Comparison of ENCODE assay signal across 8 mouse cellular contexts in genomic region chr16:92697227-92697736, GRCm38 (mm10).
DNase-seq lines count a peak whose midpoint lies in the region; ATAC-seq and TF ChIP-seq lines count a peak whose summit lies in the region.

No protein-coding gene starts in this region.

- H3K4me3 ChIP-seq in E14TG2a.4 (replicated peaks; ENCODE audit: low read length) (peak overlapping the region; percentile 88), macrophage (ENCODE audit: inconsistent target) (peak overlapping the region; percentile 42)
- peak overlapping the region; percentile 81 for H3K4me3 ChIP-seq in erythroblast, embryonic 14.5 days (replicated peaks)
- H3K4me3 ChIP-seq in heart, embryonic 15.5 days = peak overlapping the region; percentile 62

- TF ChIP-seq CTCF in E14TG2a.4 (conservative IDR thresholded peaks at IDR 0.05; ENCODE audit: low read length) = no peak

- H3K4me2 ChIP-seq in heart, embryonic 15.5 days = peak overlapping the region; percentile 99

- peaks cover 91% of the 10 kb centered on the region for H3K79me2 ChIP-seq in macrophage (ENCODE audit: inconsistent target)

- no peaks in the 10 kb centered on the region for H3K9me3 ChIP-seq in E14TG2a.4 (ENCODE audit: low read length)
- H3K9me3 ChIP-seq in erythroblast, embryonic 14.5 days (ENCODE audit: control insufficient read depth, low read length) = no peaks in the 10 kb centered on the region; the same call in 1 of the 2 replicates
- H3K9me3 ChIP-seq in heart, embryonic 15.5 days (replicated peaks) = no peaks in the 10 kb centered on the region

- peak; percentile 91 for ATAC-seq in heart, embryonic 15.5 days (replicated peaks; ENCODE audit: insufficient number of reproducible peaks, insufficient read depth, low FRiP score, low read depth)

- peaks cover 80% of the 10 kb centered on the region for H3K27me3 ChIP-seq in E14TG2a.4 (ENCODE audit: insufficient read depth, low read length)
- peaks cover 91% of the 10 kb centered on the region for H3K27me3 ChIP-seq in erythroblast, embryonic 14.5 days (ENCODE audit: control insufficient read depth)
- peaks cover 72% of the 10 kb centered on the region for H3K27me3 ChIP-seq in heart, embryonic 15.5 days

- H3K9ac ChIP-seq in heart, embryonic 15.5 days = peak overlapping the region; percentile 65

- H3K27ac ChIP-seq in heart, embryonic 15.5 days = peak overlapping the region; percentile 61
- peak overlapping the region; percentile 91 for H3K27ac ChIP-seq in macrophage

- H3K36me3 ChIP-seq in E14TG2a.4 (ENCODE audit: insufficient read depth, low read length) (no peaks in the 10 kb centered on the region), macrophage (ENCODE audit: inconsistent target) (no peaks in the 10 kb centered on the region)
- no peaks in the 10 kb centered on the region for H3K36me3 ChIP-seq in erythroblast, embryonic 14.5 days (ENCODE audit: control insufficient read depth)
- no peaks in the 10 kb centered on the region for H3K36me3 ChIP-seq in heart, embryonic 15.5 days

- under 1% methylated on average over 53 of the region's 53 CpGs for WGBS in heart, embryonic 15.5 days
- under 1% methylated on average over 53 of the region's 53 CpGs for WGBS in macrophage (ENCODE audit: missing documents)

- DNase-seq in adrenal gland, postnatal 10 days = peak; percentile 91
- DNase-seq in kidney, postnatal 10 days = peak; percentile 91
- peak; percentile 92 for DNase-seq in retina, postnatal 1 day
- peak; percentile 79 for DNase-seq in urinary bladder, postnatal 25 days (ENCODE audit: low spot score)

- peaks cover 62% of the 10 kb centered on the region for H3K4me1 ChIP-seq in E14TG2a.4 (replicated peaks; ENCODE audit: low read depth, low read length)
- H3K4me1 ChIP-seq in erythroblast, embryonic 14.5 days (ENCODE audit: control insufficient read depth) = peaks cover 60% of the 10 kb centered on the region
- H3K4me1 ChIP-seq in heart, embryonic 15.5 days (replicated peaks) = peaks cover 39% of the 10 kb centered on the region

Comparison
In these comparisons a context has a peak if more than half of its experiments do, and no peak if none do; other contexts are left out.
1. Peak in every context shown above with its lines: DNase-seq, ATAC-seq, H3K4me3 ChIP-seq and H3K27ac ChIP-seq.